In genomic region chr1:57436954-57437353, GRCm38 (mm10) we compare ENCODE assay signal across 8 mouse cellular contexts. TPM values are rescaled to one million over a fixed set of nuclear protein-coding genes. Genes with fewer than 3 reads are reported as not detected.
A peak's percentile ranks its signal among the peaks of the same experiment; 100 is the strongest.
DNase-seq lines count a peak whose midpoint lies in the region; ATAC-seq and TF ChIP-seq lines count a peak whose summit lies in the region.

No protein-coding gene starts in this region.

- peak overlapping the region; percentile 23 for H3K4me3 ChIP-seq in kidney, embryonic 15.5 days (replicated peaks)
- peak overlapping the region; percentile 15 for H3K4me3 ChIP-seq in heart, embryonic 12.5 days
- no peak overlapping the region for H3K4me3 ChIP-seq in limb, embryonic 11.5 days (ENCODE audit: low read depth, low read length)
- H3K4me3 ChIP-seq in midbrain, postnatal 0 days (ENCODE audit: low read depth, low read length), result peak overlapping the region; percentile 22; the same call in 1 of the 2 replicates

- no peak for TF ChIP-seq CTCF in midbrain, postnatal 0 days (IDR thresholded peaks at IDR 0.05)

- DNase-seq in kidney, postnatal 25 days, result no peak
- peak; percentile 38 for DNase-seq in limb, embryonic 11.5 days (ENCODE audit: low spot score)
- DNase-seq in midbrain, postnatal 0 days (ENCODE audit: low spot score), result peak; percentile 64
- no peak for DNase-seq in ovary, postnatal 10 days (ENCODE audit: low spot score)

- H3K9ac ChIP-seq in kidney, embryonic 15.5 days, result no peak overlapping the region
- H3K9ac ChIP-seq in heart, embryonic 12.5 days, result no peak overlapping the region
- 0 out of 2 replicates have a peak overlapping the region, but pooled peaks have one; percentile 32 for H3K9ac ChIP-seq in limb, embryonic 11.5 days (ENCODE audit: low read length)
- H3K9ac ChIP-seq in midbrain, postnatal 0 days (replicated peaks; ENCODE audit: low read length, poor library complexity, severe bottlenecking), result no peak overlapping the region

- WGBS in kidney, embryonic 15.5 days, result 24% methylated on average over 9 of the region's 9 CpGs
- 26% methylated on average over 9 of the region's 9 CpGs for WGBS in heart, embryonic 12.5 days
- WGBS in limb, embryonic 11.5 days, result 36% methylated on average over 9 of the region's 9 CpGs
- 9% methylated on average over 9 of the region's 9 CpGs for WGBS in midbrain, postnatal 0 days

- H3K4me1 ChIP-seq in kidney, embryonic 15.5 days, result peaks cover 28% of the 10 kb centered on the region
- peaks cover 17% of the 10 kb centered on the region for H3K4me1 ChIP-seq in heart, embryonic 12.5 days (replicated peaks)
- H3K4me1 ChIP-seq in limb, embryonic 11.5 days (ENCODE audit: control insufficient read depth, insufficient read depth, low read length), result peaks cover 10% of the 10 kb centered on the region
- H3K4me1 ChIP-seq in midbrain, postnatal 0 days (ENCODE audit: insufficient read depth, low read length), result no peaks in the 10 kb centered on the region

- H3K27ac ChIP-seq in kidney, embryonic 15.5 days, result peak overlapping the region; percentile 77
- H3K27ac ChIP-seq in heart, embryonic 12.5 days (ENCODE audit: poor library complexity, severe bottlenecking), result peak overlapping the region; percentile 78
- peak overlapping the region; percentile 1 for H3K27ac ChIP-seq in limb, embryonic 11.5 days (replicated peaks; ENCODE audit: low read depth, low read length)
- H3K27ac ChIP-seq in midbrain, postnatal 0 days (ENCODE audit: low read depth, low read length), result no peak overlapping the region

- H3K4me2 ChIP-seq in kidney, embryonic 15.5 days, result peak overlapping the region; percentile 52
- H3K4me2 ChIP-seq in heart, embryonic 12.5 days, result peak overlapping the region; percentile 56
- H3K4me2 ChIP-seq in limb, embryonic 11.5 days (ENCODE audit: low read depth, severe bottlenecking), result 0 out of 2 replicates have a peak overlapping the region, but pooled peaks have one; percentile 1
- peak overlapping the region; percentile 46 for H3K4me2 ChIP-seq in midbrain, postnatal 0 days (ENCODE audit: low read depth, low read length, poor library complexity, severe bottlenecking)

- ATAC-seq in kidney, embryonic 15.5 days (replicated peaks; ENCODE audit: low FRiP score), result no peak
- peak; percentile 47; the same call in 1 of the 2 replicates for ATAC-seq in common myeloid progenitor, adult 5-6 weeks (replicated peaks; ENCODE audit: low read depth, poor library complexity, severe bottlenecking)
- peak; percentile 75 for ATAC-seq in heart, embryonic 12.5 days (ENCODE audit: insufficient number of reproducible peaks, low FRiP score)
- ATAC-seq in limb, embryonic 11.5 days (ENCODE audit: insufficient number of reproducible peaks, low FRiP score, low TSS enrichment, low read depth), result no peak
- peak; percentile 66 for ATAC-seq in midbrain, postnatal 0 days (ENCODE audit: low FRiP score)
- ATAC-seq in inflammation-experienced regulatory T-cells, adult 6 months, result no peak

- no peaks in the 10 kb centered on the region for H3K9me3 ChIP-seq in kidney, embryonic 15.5 days (replicated peaks)
- H3K9me3 ChIP-seq in heart, embryonic 12.5 days (replicated peaks), result no peaks in the 10 kb centered on the region
- H3K9me3 ChIP-seq in limb, embryonic 11.5 days (ENCODE audit: control insufficient read depth, low read length), result no peaks in the 10 kb centered on the region
- H3K9me3 ChIP-seq in midbrain, postnatal 0 days (ENCODE audit: low read length), result no peaks in the 10 kb centered on the region

- no peaks in the 10 kb centered on the region for H3K36me3 ChIP-seq in kidney, embryonic 15.5 days
- H3K36me3 ChIP-seq in heart, embryonic 12.5 days, result no peaks in the 10 kb centered on the region
- no peaks in the 10 kb centered on the region for H3K36me3 ChIP-seq in limb, embryonic 11.5 days (ENCODE audit: control insufficient read depth, insufficient read depth, low read length)
- H3K36me3 ChIP-seq in midbrain, postnatal 0 days (ENCODE audit: insufficient read depth, low read length), result no peaks in the 10 kb centered on the region

- H3K27me3 ChIP-seq in kidney, embryonic 15.5 days, result no peaks in the 10 kb centered on the region
- no peaks in the 10 kb centered on the region for H3K27me3 ChIP-seq in heart, embryonic 12.5 days (replicated peaks)
- H3K27me3 ChIP-seq in limb, embryonic 11.5 days (ENCODE audit: control insufficient read depth, insufficient read depth, low read length), result no peaks in the 10 kb centered on the region
- no peaks in the 10 kb centered on the region for H3K27me3 ChIP-seq in midbrain, postnatal 0 days (ENCODE audit: insufficient read depth, low read length)

RNA-seq across cellular contexts. Expression of gene Tyw5, which starts 30.1 kb away (rescaled TPM):
- polyA plus RNA-seq in kidney, embryonic 15.5 days (2015; fragmentation: Nextera tagmentation; extraction: Ambion mirVana), result 30.5 and 34.4 TPM in 2 replicates
- 14.6 and 22.1 TPM in 2 replicates for total RNA-seq in common myeloid progenitor, adult 5-6 weeks (2017)
- polyA plus RNA-seq in heart, embryonic 12.5 days (2016; fragmentation: Nextera tagmentation; extraction: Ambion mirVana), result 20.4 and 21.9 TPM in 2 replicates
- 26.0 and 29.2 TPM in 2 replicates for polyA plus RNA-seq in limb, embryonic 11.5 days (2014; fragmentation: Nextera tagmentation; extraction: Ambion mirVana)
- total RNA-seq in midbrain, postnatal 0 days (2014; rRNA removed), result 17.9 and 27.3 TPM in 2 replicates
- polyA plus RNA-seq in midbrain, postnatal 0 days (2015; fragmentation: Nextera tagmentation; extraction: Ambion mirVana), result 30.4 TPM in 2 replicates
- polyA plus RNA-seq in inflammation-experienced regulatory T-cells, adult 6 months (2017; shearing (Covaris generic)), result 10 to 100 TPM; 21.2 to 28.2 (median 22.6) TPM

RNA-seq across cellular contexts. Expression of gene Maip1, which starts 30.8 kb away (rescaled TPM):
- 20.4 and 21.8 TPM in 2 replicates for polyA plus RNA-seq in kidney, embryonic 15.5 days (2015; fragmentation: Nextera tagmentation; extraction: Ambion mirVana)
- total RNA-seq in common myeloid progenitor, adult 5-6 weeks (2017), result 11.3 and 16.8 TPM in 2 replicates
- polyA plus RNA-seq in heart, embryonic 12.5 days (2016; fragmentation: Nextera tagmentation; extraction: Ambion mirVana), result 16.3 and 17.4 TPM in 2 replicates
- 19.8 and 21.2 TPM in 2 replicates for polyA plus RNA-seq in limb, embryonic 11.5 days (2014; fragmentation: Nextera tagmentation; extraction: Ambion mirVana)
- 9.0 and 15.6 TPM in 2 replicates for total RNA-seq in midbrain, postnatal 0 days (2014; rRNA removed)
- 18.3 and 20.8 TPM in 2 replicates for polyA plus RNA-seq in midbrain, postnatal 0 days (2015; fragmentation: Nextera tagmentation; extraction: Ambion mirVana)
- polyA plus RNA-seq in inflammation-experienced regulatory T-cells, adult 6 months (2017; shearing (Covaris generic)), result 1 to 10 TPM; 7.9 to 8.7 (median 8.4) TPM

RNA-seq across cellular contexts. Expression of gene 1700066M21Rik, which starts 59.5 kb away (rescaled TPM):
- 12.9 and 13.7 TPM in 2 replicates for polyA plus RNA-seq in kidney, embryonic 15.5 days (2015; fragmentation: Nextera tagmentation; extraction: Ambion mirVana)
- total RNA-seq in common myeloid progenitor, adult 5-6 weeks (2017), result 14.2 and 18.7 TPM in 2 replicates
- 10.5 and 10.8 TPM in 2 replicates for polyA plus RNA-seq in heart, embryonic 12.5 days (2016; fragmentation: Nextera tagmentation; extraction: Ambion mirVana)
- polyA plus RNA-seq in limb, embryonic 11.5 days (2014; fragmentation: Nextera tagmentation; extraction: Ambion mirVana), result 12.7 and 13.6 TPM in 2 replicates
- total RNA-seq in midbrain, postnatal 0 days (2014; rRNA removed), result 21.4 and 23.8 TPM in 2 replicates
- 21.3 and 23.3 TPM in 2 replicates for polyA plus RNA-seq in midbrain, postnatal 0 days (2015; fragmentation: Nextera tagmentation; extraction: Ambion mirVana)
- 1 to 10 TPM; 2.0 to 6.0 (median 3.3) TPM for polyA plus RNA-seq in inflammation-experienced regulatory T-cells, adult 6 months (2017; shearing (Covaris generic))

Comparison
In these comparisons a context has a peak if more than half of its experiments do, and no peak if none do; other contexts are left out.
1. ATAC-seq: peak in common myeloid progenitor, adult 5-6 weeks (single experiment), heart, embryonic 12.5 days (single experiment) and midbrain, postnatal 0 days (single experiment); none in kidney, embryonic 15.5 days (single experiment), limb, embryonic 11.5 days (single experiment) and inflammation-experienced regulatory T-cells, adult 6 months (single experiment).
2. H3K4me2 ChIP-seq: peak in every context shown above with its lines; median percentile 56 in heart, embryonic 12.5 days; 52 in kidney, embryonic 15.5 days; 46 in midbrain, postnatal 0 days; 1 in limb, embryonic 11.5 days.
3. DNase-seq: peak in limb, embryonic 11.5 days (single experiment) and midbrain, postnatal 0 days (single experiment); none in kidney, postnatal 25 days (0 of 2) and ovary, postnatal 10 days (single experiment).